Mouse (Mus musculus): ENCODE results near the gene Fto. TPM values are rescaled to one million over a fixed set of nuclear protein-coding genes. Genes with fewer than 3 reads are reported as not detected.

Fto gene
- polyA plus RNA-seq, 2 experiments = 10.0 to 15.6 TPM

GRCm38 (mm10) chr8:91377275-91377674 lies 64.0 kb downstream of the Fto start:
- ATAC-seq (ENCODE audit: insufficient read depth) = no peak
- H3K9ac ChIP-seq (replicated peaks) = no peak overlapping the region
- H3K4me2 ChIP-seq (ENCODE audit: low read depth) = no peak overlapping the region
- H3K4me1 ChIP-seq (replicated peaks; ENCODE audit: control insufficient read depth in 2 of 2, insufficient read depth in 2 of 2, low read length in 1 of 2) = peaks cover 23 to 43% of the 10 kb centered on the region in 2 experiments
- no peak for TF ChIP-seq CTCF (IDR thresholded peaks at IDR 0.05; ENCODE audit: low read depth)
- H3K36me3 ChIP-seq (replicated peaks; ENCODE audit: control insufficient read depth, insufficient read depth, low read depth) = no peaks in the 10 kb centered on the region
- no peak for DNase-seq (ENCODE audit: low read depth in 3 of 3, low spot score in 3 of 3)
- no peak overlapping the region for H3K4me3 ChIP-seq (ENCODE audit: insufficient read depth in 1 of 2, low read depth in 2 of 2, low read length in 2 of 2)
- 31% methylated on average over 6 of the region's 6 CpGs for WGBS (ENCODE audit: insufficient replicate concordance)
- H3K27ac ChIP-seq = no peak overlapping the region
- no peaks in the 10 kb centered on the region for H3K27me3 ChIP-seq (ENCODE audit: control insufficient read depth, insufficient read depth, low read length)
- H3K9me3 ChIP-seq (ENCODE audit: control insufficient read depth, low read length) = no peaks in the 10 kb centered on the region

- no peak overlapping the region for H3K4me2 ChIP-seq (ENCODE audit: low read depth)
Observed at GRCm38 (mm10) chr8:91378846-91379499, 65.6 kb downstream of the Fto start.

GRCm38 (mm10) chr8:91380796-91381542 lies 67.6 kb downstream of the Fto start:
- H3K9ac ChIP-seq (replicated peaks) = no peak overlapping the region
- no peaks in the 10 kb centered on the region for H3K27me3 ChIP-seq (ENCODE audit: control insufficient read depth, insufficient read depth, low read length)
- DNase-seq (ENCODE audit: low read depth in 3 of 3, low spot score in 3 of 3) (no peak), ATAC-seq (ENCODE audit: insufficient read depth) (peak; percentile 44; the same call in 1 of the 2 replicates)
- H3K4me2 ChIP-seq (ENCODE audit: low read depth) = peak overlapping the region; percentile 18; the same call in 1 of the 2 replicates
- H3K36me3 ChIP-seq (replicated peaks; ENCODE audit: control insufficient read depth, insufficient read depth, low read depth) = no peaks in the 10 kb centered on the region
- no peak overlapping the region for H3K4me3 ChIP-seq (ENCODE audit: insufficient read depth in 1 of 2, low read depth in 2 of 2, low read length in 2 of 2)
- no peak overlapping the region for H3K27ac ChIP-seq
- H3K9me3 ChIP-seq (ENCODE audit: control insufficient read depth, low read length) = no peaks in the 10 kb centered on the region
- peaks cover 22 to 40% of the 10 kb centered on the region in 2 experiments for H3K4me1 ChIP-seq (replicated peaks; ENCODE audit: control insufficient read depth in 2 of 2, insufficient read depth in 2 of 2, low read length in 1 of 2)
- no peak for TF ChIP-seq CTCF (IDR thresholded peaks at IDR 0.05; ENCODE audit: low read depth)
- no peak for TF ChIP-seq EP300 (IDR thresholded peaks at IDR 0.05; ENCODE audit: low read depth)
- WGBS (ENCODE audit: insufficient replicate concordance) = 20% methylated on average over 10 of the region's 10 CpGs

More at GRCm38 (mm10) chr8:91378846-91379499, 65.6 kb downstream of the Fto start:
- Histone ChIP-seq H3K27me3 (ENCODE audit: control insufficient read depth, insufficient read depth, low read length) (no peaks in the 10 kb centered on the region), H3K27ac (no peak overlapping the region), H3K4me1 (replicated peaks; ENCODE audit: control insufficient read depth in 2 of 2, insufficient read depth in 2 of 2, low read length in 1 of 2) (peaks cover 23 to 44% of the 10 kb centered on the region in 2 experiments), H3K36me3 (replicated peaks; ENCODE audit: control insufficient read depth, insufficient read depth, low read depth) (no peaks in the 10 kb centered on the region), H3K9ac (replicated peaks) (no peak overlapping the region), H3K4me3 (ENCODE audit: insufficient read depth in 1 of 2, low read depth in 2 of 2, low read length in 2 of 2) (no peak overlapping the region), H3K9me3 (ENCODE audit: control insufficient read depth, low read length) (no peaks in the 10 kb centered on the region)
- DNase-seq (ENCODE audit: low read depth in 3 of 3, low spot score in 3 of 3) (peak in 2 of 3 experiments; percentile 34 to 36), ATAC-seq (ENCODE audit: insufficient read depth) (peak; percentile 35; the same call in 1 of the 2 replicates)
- WGBS (ENCODE audit: insufficient replicate concordance) = 62% methylated on average over 13 of the region's 13 CpGs
- TF ChIP-seq EP300 (IDR thresholded peaks at IDR 0.05; ENCODE audit: low read depth) (no peak), CTCF (IDR thresholded peaks at IDR 0.05; ENCODE audit: low read depth) (peak; percentile 78)

- Histone ChIP-seq H3K9me3 (ENCODE audit: control insufficient read depth, low read length) (no peaks in the 10 kb centered on the region), H3K4me2 (ENCODE audit: low read depth) (peak overlapping the region; percentile 18; the same call in 1 of the 2 replicates), H3K27me3 (ENCODE audit: control insufficient read depth, insufficient read depth, low read length) (no peaks in the 10 kb centered on the region), H3K36me3 (replicated peaks; ENCODE audit: control insufficient read depth, insufficient read depth, low read depth) (no peaks in the 10 kb centered on the region), H3K4me1 (replicated peaks; ENCODE audit: control insufficient read depth in 2 of 2, insufficient read depth in 2 of 2, low read length in 1 of 2) (peaks cover 16 to 34% of the 10 kb centered on the region in 2 experiments), H3K4me3 (ENCODE audit: insufficient read depth in 1 of 2, low read depth in 2 of 2, low read length in 2 of 2) (no peak overlapping the region), H3K27ac (no peak overlapping the region), H3K9ac (replicated peaks) (no peak overlapping the region)
- TF ChIP-seq EP300 (IDR thresholded peaks at IDR 0.05; ENCODE audit: low read depth) (no peak), CTCF (IDR thresholded peaks at IDR 0.05; ENCODE audit: low read depth) (no peak)
- ATAC-seq (ENCODE audit: insufficient read depth) (peak; percentile 58), DNase-seq (ENCODE audit: low read depth in 3 of 3, low spot score in 3 of 3) (peak in 1 of 3 experiments; percentile 23)
- WGBS (ENCODE audit: insufficient replicate concordance) = 41% methylated on average over 7 of the region's 7 CpGs
Observed at GRCm38 (mm10) chr8:91381543-91382106, 68.3 kb downstream of the Fto start.

- ATAC-seq (ENCODE audit: insufficient read depth) = no peak
- Histone ChIP-seq H3K4me3 (ENCODE audit: insufficient read depth in 1 of 2, low read depth in 2 of 2, low read length in 2 of 2) (no peak overlapping the region), H3K4me1 (replicated peaks; ENCODE audit: control insufficient read depth in 2 of 2, insufficient read depth in 2 of 2, low read length in 1 of 2) (peaks cover 2 to 21% of the 10 kb centered on the region in 2 experiments; a peak in 3 of 4 replicates), H3K9me3 (ENCODE audit: control insufficient read depth, low read length) (no peaks in the 10 kb centered on the region), H3K36me3 (replicated peaks; ENCODE audit: control insufficient read depth, insufficient read depth, low read depth) (no peaks in the 10 kb centered on the region), H3K4me2 (ENCODE audit: low read depth) (no peak overlapping the region), H3K9ac (replicated peaks) (no peak overlapping the region), H3K27me3 (ENCODE audit: control insufficient read depth, insufficient read depth, low read length) (no peaks in the 10 kb centered on the region), H3K27ac (no peak overlapping the region)
- TF ChIP-seq EP300 (IDR thresholded peaks at IDR 0.05; ENCODE audit: low read depth) = no peak
- TF ChIP-seq CTCF (IDR thresholded peaks at IDR 0.05; ENCODE audit: low read depth) = no peak
- 64% methylated on average over 3 of the region's 3 CpGs for WGBS (ENCODE audit: insufficient replicate concordance)
- DNase-seq (ENCODE audit: low read depth in 3 of 3, low spot score in 3 of 3) = no peak
Observed at GRCm38 (mm10) chr8:91383210-91383609, 69.9 kb downstream of the Fto start.

Data from liver, embryonic 14.5 days (tissue).